Mouse (Mus musculus): ENCODE results near the gene 4930503B20Rik. TPM values are rescaled to one million over a fixed set of nuclear protein-coding genes. Genes with fewer than 3 reads are reported as not detected.

Gene 4930503B20Rik
- total RNA-seq, 2 experiments from 2014 or later: not detected

- no peak for DNase-seq
These were observed 54.3 kb downstream of the 4930503B20Rik start for GRCm38 (mm10) chr3:146596864-146597263.

GRCm38 (mm10) chr3:146596387-146596786 is 54.7 kb downstream of the 4930503B20Rik start:
- DNase-seq: no peak

GRCm38 (mm10) chr3:146595440-146595839 is 55.7 kb downstream of the 4930503B20Rik start:
- no peak for DNase-seq

Other genes with a start within 250 kb of the 4930503B20Rik start
- 100 to 1,000 TPM; 104 to 108 TPM for gene Ssx2ip, start 246.7 kb downstream of the 4930503B20Rik start, total RNA-seq (2021)
- 1 to 10 TPM; 7.1 to 8.7 TPM for gene Ctbs, start 201.5 kb downstream of the 4930503B20Rik start, total RNA-seq (2021)
- gene Spata1, start 151.6 kb downstream of the 4930503B20Rik start, total RNA-seq (2021): 1 to 10 TPM; 2.8 to 3.3 TPM
- gene Gng5, start 151.5 kb downstream of the 4930503B20Rik start, total RNA-seq (2021): 10 to 100 TPM; 44.8 to 53.1 TPM
- 10 to 100 TPM; 18.0 to 18.2 TPM for gene Rpf1, start 129.9 kb downstream of the 4930503B20Rik start, total RNA-seq (2021)
- under 1 TPM; 0.18 to 0.25 TPM for gene Uox, start 80.9 kb downstream of the 4930503B20Rik start, total RNA-seq (2021)
- not detected for gene Dnase2b, start 35.7 kb downstream of the 4930503B20Rik start, total RNA-seq (2021)
- not detected for gene Samd13, start 34.3 kb upstream of the 4930503B20Rik start, total RNA-seq (2021)
- 100 to 1,000 TPM; 252 to 256 TPM for gene Prkacb, start 161.7 kb upstream of the 4930503B20Rik start, total RNA-seq (2021)
- 100 to 1,000 TPM; 134 to 145 TPM for gene Ttll7, start 201.1 kb upstream of the 4930503B20Rik start, total RNA-seq (2021)

Measured in layer of hippocampus, postnatal 36 days (tissue).